Mouse (Mus musculus): ENCODE measurements at regions not wholly inside any gene's neighbourhood (a gene's known extent, or its start where the extent isn't known, plus 50 kb on each side); places are given as distances from the start of the nearest gene placed in this dataset.

DNA sequence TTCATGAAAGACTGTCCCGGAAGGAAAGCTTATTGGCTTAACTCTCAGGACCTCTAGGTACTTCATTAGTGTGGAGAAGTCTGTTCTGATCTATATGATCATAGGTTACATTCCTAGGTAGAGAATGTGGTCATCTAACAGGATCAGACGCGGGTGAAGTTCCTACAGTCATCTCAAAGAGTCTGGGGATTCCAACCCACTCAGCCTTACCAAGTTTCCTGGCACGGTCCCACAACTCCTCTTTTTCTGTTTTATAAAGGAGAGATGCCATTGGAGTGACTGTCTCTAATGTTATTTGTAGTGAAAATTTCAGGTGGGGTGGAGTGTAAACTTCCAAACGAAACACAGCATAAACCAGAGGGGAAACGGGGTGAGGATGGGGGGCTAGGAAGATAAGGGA is 233.4 kb upstream of the Gm21798 start:
- Histone ChIP-seq H3K4me2 (ENCODE audit: low read depth, low read length) (no peak overlapping the region), H3K9me3 (ENCODE audit: low read length) (no peaks in the 10 kb centered on the region), H3K4me1 (ENCODE audit: insufficient read depth, low read length) (no peaks in the 10 kb centered on the region), H3K27ac (no peak overlapping the region), H3K36me3 (ENCODE audit: insufficient read depth, low read length) (no peaks in the 10 kb centered on the region), H3K9ac (replicated peaks; ENCODE audit: low read length) (no peak overlapping the region), H3K27me3 (ENCODE audit: insufficient read depth, low read length) (no peaks in the 10 kb centered on the region), H3K4me3 (ENCODE audit: low read length) (no peak overlapping the region)
- DNase-seq (ENCODE audit: low spot score) (no peak), ATAC-seq (no peak)
- TF ChIP-seq CTCF (IDR thresholded peaks at IDR 0.05; ENCODE audit: low read depth), result no peak
- 93% methylated on average over 6 of the region's 6 CpGs for WGBS

DNA sequence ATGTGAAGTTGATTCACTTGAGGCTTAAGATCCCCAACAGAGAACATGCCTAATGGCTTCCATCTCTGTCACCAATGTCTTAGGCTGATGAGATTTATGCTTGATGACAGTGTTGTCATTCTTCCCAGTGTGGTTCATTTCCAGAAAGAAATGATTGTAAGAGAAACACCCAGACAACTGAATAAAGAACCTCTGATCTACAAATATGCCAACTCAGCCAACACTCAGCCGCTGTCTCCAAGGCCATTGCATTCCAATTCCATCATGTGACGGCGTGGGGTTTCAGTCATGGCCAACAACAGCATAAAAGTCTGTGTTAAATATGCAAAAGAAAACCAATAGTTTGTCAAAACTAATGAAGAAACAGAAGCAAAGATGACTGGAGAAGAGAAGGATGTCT is 230.7 kb upstream of the Gm21798 start:
- no peak for TF ChIP-seq CTCF (IDR thresholded peaks at IDR 0.05; ENCODE audit: low read depth)
- no peak for DNase-seq (ENCODE audit: low spot score)
- no peak overlapping the region for H3K4me2 ChIP-seq (ENCODE audit: low read depth, low read length)

DNA sequence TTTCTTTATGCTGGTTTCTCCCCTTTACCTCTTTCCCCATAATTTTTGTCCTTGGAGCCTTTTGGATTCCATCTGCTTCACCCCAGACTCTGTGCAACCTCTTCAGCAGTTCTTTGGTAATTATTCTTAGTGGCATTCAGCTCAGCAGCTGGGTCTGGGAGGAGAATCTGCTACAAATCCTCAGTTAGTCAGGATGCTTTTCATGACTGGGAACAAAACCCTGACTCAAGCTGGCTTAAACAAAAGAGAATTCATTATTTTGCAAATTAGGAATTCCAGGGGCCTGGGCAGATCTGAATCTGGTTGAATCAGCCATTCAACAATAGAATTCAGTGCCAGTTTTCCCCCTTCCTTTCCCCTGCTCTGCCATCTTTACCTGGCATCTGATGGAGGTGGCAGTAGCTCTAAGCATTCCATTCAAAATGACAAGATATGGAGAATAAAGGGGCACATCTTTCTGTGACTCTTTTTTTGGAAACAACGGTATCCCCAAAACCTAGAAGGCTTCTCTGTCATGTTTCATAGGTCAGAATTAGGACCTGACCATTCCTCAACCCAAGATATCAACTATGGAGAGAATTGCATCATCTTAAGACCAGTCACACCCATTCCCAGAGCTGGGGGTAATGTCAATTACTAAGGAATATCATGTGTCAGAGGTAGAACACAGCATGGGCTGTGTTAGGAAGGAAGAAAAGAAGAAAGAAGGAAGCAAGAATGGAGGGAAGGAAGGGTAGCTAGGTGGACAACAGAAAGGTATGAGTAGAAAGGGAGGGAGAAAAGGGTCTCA is 227.2 kb upstream of the Gm21798 start:
- Histone ChIP-seq H3K4me2 (ENCODE audit: low read depth, low read length) (no peak overlapping the region), H3K27ac (no peak overlapping the region), H3K27me3 (ENCODE audit: insufficient read depth, low read length) (no peaks in the 10 kb centered on the region), H3K4me1 (ENCODE audit: insufficient read depth, low read length) (no peaks in the 10 kb centered on the region), H3K4me3 (ENCODE audit: low read length) (no peak overlapping the region), H3K36me3 (ENCODE audit: insufficient read depth, low read length) (no peaks in the 10 kb centered on the region), H3K9ac (replicated peaks; ENCODE audit: low read length) (no peak overlapping the region), H3K9me3 (ENCODE audit: low read length) (no peaks in the 10 kb centered on the region)
- no peak for TF ChIP-seq CTCF (IDR thresholded peaks at IDR 0.05; ENCODE audit: low read depth)
- DNase-seq (ENCODE audit: low spot score) (no peak), ATAC-seq (no peak)
- 53% methylated on average over 1 of the region's 1 CpGs for WGBS

More for the DNA sequence above, 230.7 kb upstream of the Gm21798 start:
- Histone ChIP-seq H3K9me3 (ENCODE audit: low read length) (no peaks in the 10 kb centered on the region), H3K27ac (no peak overlapping the region), H3K9ac (replicated peaks; ENCODE audit: low read length) (no peak overlapping the region), H3K4me1 (ENCODE audit: insufficient read depth, low read length) (no peaks in the 10 kb centered on the region), H3K36me3 (ENCODE audit: insufficient read depth, low read length) (no peaks in the 10 kb centered on the region), H3K4me3 (ENCODE audit: low read length) (no peak overlapping the region), H3K27me3 (ENCODE audit: insufficient read depth, low read length) (no peaks in the 10 kb centered on the region)
- ATAC-seq, result no peak
- WGBS, result 85% methylated on average over 3 of the region's 3 CpGs

DNA sequence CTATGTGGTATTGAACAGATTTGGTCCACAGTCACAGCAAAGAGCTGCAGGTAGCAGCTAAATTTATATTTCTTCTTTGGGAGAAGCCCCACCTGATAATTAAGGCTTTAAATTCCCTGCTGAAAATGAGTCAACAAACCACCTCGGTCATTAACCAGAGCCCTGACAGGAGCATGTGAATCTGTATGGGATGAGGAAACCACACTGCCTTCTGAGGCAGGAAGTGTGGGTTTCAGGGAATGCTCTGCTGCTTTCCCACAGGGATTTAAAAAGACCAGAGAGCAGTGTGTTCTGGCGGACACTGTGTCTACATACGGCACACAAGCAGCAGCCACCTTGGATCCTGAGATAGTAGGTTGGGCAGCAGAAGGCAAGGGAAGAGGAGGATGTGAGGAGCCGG is 204.0 kb upstream of the Gm21798 start:
- ATAC-seq (no peak), DNase-seq (ENCODE audit: low spot score) (no peak)
- Histone ChIP-seq H3K27me3 (ENCODE audit: insufficient read depth, low read length) (no peaks in the 10 kb centered on the region), H3K27ac (no peak overlapping the region), H3K36me3 (ENCODE audit: insufficient read depth, low read length) (no peaks in the 10 kb centered on the region), H3K9me3 (ENCODE audit: low read length) (no peaks in the 10 kb centered on the region), H3K4me2 (ENCODE audit: low read depth, low read length) (no peak overlapping the region), H3K9ac (replicated peaks; ENCODE audit: low read length) (no peak overlapping the region), H3K4me3 (ENCODE audit: low read length) (no peak overlapping the region), H3K4me1 (ENCODE audit: insufficient read depth, low read length) (no peaks in the 10 kb centered on the region)
- 53% methylated on average over 4 of the region's 4 CpGs for WGBS
- TF ChIP-seq CTCF (IDR thresholded peaks at IDR 0.05; ENCODE audit: low read depth), result no peak

DNA sequence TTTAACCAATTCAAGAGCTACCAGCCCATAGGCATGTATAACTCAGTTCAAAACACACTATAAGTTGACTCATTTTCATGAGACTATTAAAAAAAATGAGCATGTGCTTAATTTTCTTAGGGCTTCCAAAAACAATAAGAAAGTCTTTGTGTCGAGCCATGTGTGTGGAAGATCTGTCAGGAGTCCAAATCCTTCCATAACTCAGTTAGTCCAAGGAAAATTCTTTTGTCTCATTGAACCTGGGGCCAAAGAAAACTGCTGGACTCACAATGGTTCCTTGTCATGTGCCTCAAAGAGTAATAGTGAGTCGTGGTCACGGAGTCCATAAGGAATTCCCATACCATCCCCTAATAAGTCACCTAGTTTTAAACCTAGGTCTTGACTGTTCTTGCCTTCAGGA is 199.0 kb upstream of the Gm21798 start:
- H3K27me3 ChIP-seq (ENCODE audit: insufficient read depth, low read length), result no peaks in the 10 kb centered on the region
- no peak overlapping the region for H3K4me2 ChIP-seq (ENCODE audit: low read depth, low read length)
- H3K9ac ChIP-seq (replicated peaks; ENCODE audit: low read length), result no peak overlapping the region
- H3K36me3 ChIP-seq (ENCODE audit: insufficient read depth, low read length), result no peaks in the 10 kb centered on the region
- no peak for TF ChIP-seq CTCF (IDR thresholded peaks at IDR 0.05; ENCODE audit: low read depth)
- no peak overlapping the region for H3K27ac ChIP-seq
- H3K4me3 ChIP-seq (ENCODE audit: low read length), result no peak overlapping the region
- no peaks in the 10 kb centered on the region for H3K4me1 ChIP-seq (ENCODE audit: insufficient read depth, low read length)
- WGBS, result 50% methylated on average over 3 of the region's 3 CpGs
- no peaks in the 10 kb centered on the region for H3K9me3 ChIP-seq (ENCODE audit: low read length)
- ATAC-seq, result no peak
- no peak for DNase-seq (ENCODE audit: low spot score)

DNA sequence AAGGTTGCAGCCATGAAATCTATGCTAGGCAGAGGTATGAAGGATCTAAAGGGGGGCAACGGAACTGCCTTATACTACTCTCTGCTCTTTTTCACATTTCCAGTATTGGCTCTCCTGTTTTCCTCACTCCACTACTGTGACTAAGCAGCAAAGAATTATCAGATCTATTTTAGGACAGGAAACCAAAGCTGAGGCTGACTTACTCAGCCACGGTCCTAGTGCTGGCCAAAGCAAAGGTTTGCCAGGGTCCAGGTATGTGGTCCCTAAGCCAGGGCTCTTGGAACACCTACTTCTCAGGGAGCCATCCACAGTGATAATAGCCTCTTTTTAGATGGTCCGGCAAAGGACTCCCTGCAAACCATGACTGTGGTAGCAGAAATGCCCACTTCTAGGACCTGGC is 195.6 kb upstream of the Gm21798 start:
- H3K9ac ChIP-seq (replicated peaks; ENCODE audit: low read length), result no peak overlapping the region
- no peaks in the 10 kb centered on the region for H3K4me1 ChIP-seq (ENCODE audit: insufficient read depth, low read length)
- H3K4me2 ChIP-seq (ENCODE audit: low read depth, low read length), result no peak overlapping the region
- no peaks in the 10 kb centered on the region for H3K27me3 ChIP-seq (ENCODE audit: insufficient read depth, low read length)
- H3K36me3 ChIP-seq (ENCODE audit: insufficient read depth, low read length), result no peaks in the 10 kb centered on the region
- no peak overlapping the region for H3K4me3 ChIP-seq (ENCODE audit: low read length)
- WGBS, result 90% methylated on average over 3 of the region's 3 CpGs
- no peak for TF ChIP-seq CTCF (IDR thresholded peaks at IDR 0.05; ENCODE audit: low read depth)
- no peaks in the 10 kb centered on the region for H3K9me3 ChIP-seq (ENCODE audit: low read length)
- DNase-seq (ENCODE audit: low spot score) (no peak), ATAC-seq (no peak)
- no peak overlapping the region for H3K27ac ChIP-seq

DNA sequence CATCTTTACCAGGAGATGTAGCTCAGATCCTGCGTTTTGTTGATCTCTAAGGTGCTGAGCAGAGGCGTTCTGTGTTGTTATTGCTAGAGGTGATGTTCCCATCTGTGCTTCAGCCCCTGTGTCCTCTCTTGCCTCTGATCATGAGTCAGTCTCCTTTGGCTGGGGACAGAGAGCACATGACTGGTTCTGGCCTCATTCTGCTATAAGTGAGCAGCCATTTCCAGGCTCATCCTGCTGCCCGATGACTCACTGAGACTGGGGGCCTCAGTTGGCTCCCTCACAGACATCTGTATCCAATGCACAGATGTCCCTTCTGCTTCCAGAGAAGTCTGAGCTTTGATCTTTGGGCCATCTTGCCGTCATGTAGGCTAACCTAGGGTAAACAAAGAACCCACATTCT is 194.9 kb upstream of the Gm21798 start:
- TF ChIP-seq CTCF (IDR thresholded peaks at IDR 0.05; ENCODE audit: low read depth), result no peak
- ATAC-seq (no peak), DNase-seq (ENCODE audit: low spot score) (no peak)
- Histone ChIP-seq H3K4me3 (ENCODE audit: low read length) (no peak overlapping the region), H3K4me2 (ENCODE audit: low read depth, low read length) (no peak overlapping the region), H3K9me3 (ENCODE audit: low read length) (no peaks in the 10 kb centered on the region), H3K27ac (no peak overlapping the region), H3K4me1 (ENCODE audit: insufficient read depth, low read length) (0 out of 2 replicates have a peak, but pooled peaks cover 3% of the 10 kb centered on the region), H3K36me3 (ENCODE audit: insufficient read depth, low read length) (no peaks in the 10 kb centered on the region), H3K27me3 (ENCODE audit: insufficient read depth, low read length) (no peaks in the 10 kb centered on the region), H3K9ac (replicated peaks; ENCODE audit: low read length) (no peak overlapping the region)
- WGBS, result 78% methylated on average over 4 of the region's 4 CpGs

All from hindbrain, postnatal 0 days (tissue).